Mouse (Mus musculus) midbrain, embryonic 13.5 days (tissue): ENCODE results near the gene Rps6kc1. TPM values are rescaled to one million over a fixed set of nuclear protein-coding genes. Genes with fewer than 3 reads are reported as not detected.

ENCODE experiments used
- ATAC-seq: fragments of 200-750 bp; cut with Nextera tagmentation; 2 replicates; pipeline ENCODE4 v1.8.0; 2017; ENCODE audit warnings: mild to moderate bottlenecking, moderate TSS enrichment, moderate library complexity
- H3K27ac ChIP-seq: fragments of 300-500 bp; sonication (generic); 2 replicates; pipeline ENCODE4 v1.5.1; 2015; ENCODE audit warnings: inconsistent platforms, mild to moderate bottlenecking, moderate library complexity
- H3K27me3 ChIP-seq: fragments of 300-500 bp; sonication (generic); 2 replicates; pipeline ENCODE4 v1.6.1; 2015; ENCODE audit warnings: mild to moderate bottlenecking, inconsistent platforms
- H3K36me3 ChIP-seq: fragments of 300-500 bp; sonication (generic); 2 replicates; pipeline ENCODE4 v1.6.1; 2015; ENCODE audit warnings: mild to moderate bottlenecking, inconsistent platforms
- H3K4me1 ChIP-seq: fragments of 300-500 bp; sonication (generic); replicated peaks from 2 replicates; pipeline ENCODE4 v1.6.1; 2015; ENCODE audit warnings: inconsistent platforms
- H3K4me2 ChIP-seq: fragments of 300-500 bp; sonication (generic); replicated peaks from 2 replicates; pipeline ENCODE4 v1.6.1; 2015; ENCODE audit warnings: moderate library complexity, mild to moderate bottlenecking, inconsistent platforms
- H3K4me3 ChIP-seq: fragments of 300-500 bp; sonication (generic); replicated peaks from 2 replicates; pipeline ENCODE4 v1.5.1; 2015; ENCODE audit warnings: mild to moderate bottlenecking, inconsistent platforms
- H3K9ac ChIP-seq: fragments of 300-500 bp; sonication (generic); replicated peaks from 2 replicates; pipeline ENCODE4 v1.6.1; 2015; ENCODE audit warnings: mild to moderate bottlenecking, inconsistent platforms
- H3K9me3 ChIP-seq: fragments of 300-500 bp; sonication (generic); 2 replicates; pipeline ENCODE4 v1.6.1; 2016; ENCODE audit warnings: mild to moderate bottlenecking, inconsistent platforms
- WGBS: fragments of 180-500 bp; shearing (Covaris S2); methylation state at CpG from one replicate; pipeline ENCODE4 v1.1.7; 2015; 5-methylcytosine and 5-hydroxymethylcytosine counted together
- polyA plus RNA-seq: library from polyadenylated mRNA; unstranded; fragments of >200 nt; fragmentation: Nextera tagmentation; extraction: Ambion mirVana; gene quantifications from 2 replicates; pipeline ENCODE4 v1.2.1, GENCODE M21; 2015

Gene Rps6kc1
- polyA plus RNA-seq: 28.8 and 28.9 TPM in 2 replicates

DNA sequence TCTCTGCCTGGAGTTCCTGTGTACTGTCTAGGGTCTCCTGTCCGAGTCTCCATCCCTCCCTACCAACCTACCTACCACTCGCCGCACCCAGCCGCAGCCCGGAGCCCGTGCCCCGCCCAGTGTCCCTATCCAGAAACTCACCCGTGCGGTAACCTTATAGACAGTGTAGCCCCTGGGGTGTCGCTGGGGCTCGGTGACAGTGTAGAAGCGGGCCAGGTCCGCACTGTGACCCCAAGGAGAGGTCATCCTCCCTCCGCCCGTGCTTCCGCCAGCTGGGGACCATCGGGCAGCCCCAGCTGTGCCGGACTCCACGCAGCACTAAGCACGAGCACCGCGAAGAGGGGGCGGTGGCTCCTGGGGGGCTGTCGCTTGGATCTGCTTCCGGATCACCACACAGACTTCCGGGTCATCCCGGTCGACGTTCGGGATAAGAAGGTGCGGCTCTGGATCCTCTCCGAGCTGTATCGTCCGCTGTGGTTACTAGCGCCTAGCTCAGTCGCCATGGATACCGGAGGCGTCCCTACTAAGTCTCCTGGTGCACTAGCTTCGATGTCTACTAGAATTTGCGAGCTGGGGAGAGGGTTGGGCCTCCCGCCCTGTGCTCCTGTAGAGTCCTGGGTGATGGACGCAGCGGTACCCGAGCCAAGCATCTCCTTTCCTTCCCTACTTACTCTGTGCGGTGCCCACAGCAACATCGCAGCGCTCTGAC is at the start of gene Rps6kc1:
Gene Rps6kc1, minus strand, starts transcription at position 356 of the 709 bp plus-strand sequence.
- peak; percentile 97 for ATAC-seq
- Histone ChIP-seq H3K9me3 (no peaks in the 10 kb centered on the region), H3K4me1 (peaks cover 33% of the 10 kb centered on the region), H3K9ac (peak within 1 kb of the TSS; percentile 82), H3K36me3 (no peaks in the 10 kb centered on the region), H3K4me2 (peak within 1 kb of the TSS; percentile 92), H3K27ac (peak within 1 kb of the TSS; percentile 86), H3K27me3 (0 out of 2 replicates have a peak, but pooled peaks cover 3% of the 10 kb centered on the region), H3K4me3 (peak within 1 kb of the TSS; percentile 65)
- under 1% methylated on average over 46 of the region's 47 CpGs for WGBS

DNA sequence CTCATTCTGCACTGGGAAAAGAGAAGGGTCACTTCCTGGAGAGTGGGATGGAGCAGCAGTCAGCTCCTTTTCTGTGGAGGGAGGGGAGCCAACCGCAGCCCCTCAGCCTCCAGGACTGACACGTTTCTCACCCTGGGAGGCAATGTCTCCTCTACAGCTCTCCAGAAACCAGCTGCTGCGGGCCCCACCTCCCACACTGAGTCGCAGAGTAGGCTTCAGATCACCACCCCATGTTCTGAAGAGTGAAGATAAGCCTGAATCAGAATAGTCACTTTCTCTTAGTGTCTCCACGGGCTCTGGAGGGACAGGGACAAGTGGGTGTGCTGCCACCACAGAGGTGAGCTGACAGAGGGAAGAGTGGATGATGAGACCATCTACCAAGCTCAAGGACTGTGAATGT is 47.3 kb upstream of the Rps6kc1 start:
- no peaks in the 10 kb centered on the region for H3K27me3 ChIP-seq
- H3K9me3 ChIP-seq: no peaks in the 10 kb centered on the region
- H3K4me2 ChIP-seq: no peak overlapping the region
- H3K36me3 ChIP-seq: peaks cover 96% of the 10 kb centered on the region
- no peak for ATAC-seq
- H3K27ac ChIP-seq: no peak overlapping the region
- no peak overlapping the region for H3K4me3 ChIP-seq
- no peaks in the 10 kb centered on the region for H3K4me1 ChIP-seq
- 93% methylated on average over 5 of the region's 5 CpGs for WGBS
- H3K9ac ChIP-seq: no peak overlapping the region

DNA sequence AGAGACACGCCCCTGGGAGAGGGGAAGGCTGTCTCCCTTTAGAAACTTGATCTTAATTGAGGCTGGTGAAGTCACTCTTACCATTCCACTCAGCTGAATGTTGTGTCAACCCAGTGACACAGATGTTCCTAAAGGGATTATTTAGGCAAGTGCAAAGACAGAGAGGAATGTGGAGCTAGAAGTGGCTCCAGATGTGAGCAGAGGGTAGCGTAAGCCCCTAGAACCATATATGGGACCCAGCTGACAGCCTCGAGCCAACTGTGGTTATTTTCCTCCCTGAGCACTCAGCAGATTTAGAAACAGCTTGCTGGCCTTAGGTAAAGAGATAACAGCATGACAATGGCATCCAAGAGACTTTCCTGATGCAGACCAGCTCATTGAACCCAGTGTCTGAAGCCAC is 41.4 kb upstream of the Rps6kc1 start:
- 85% methylated on average over 3 of the region's 3 CpGs for WGBS
- Histone ChIP-seq H3K27ac (no peak overlapping the region), H3K4me1 (no peaks in the 10 kb centered on the region), H3K36me3 (peaks cover 96% of the 10 kb centered on the region), H3K4me2 (no peak overlapping the region), H3K4me3 (no peak overlapping the region), H3K9ac (no peak overlapping the region), H3K27me3 (no peaks in the 10 kb centered on the region), H3K9me3 (no peaks in the 10 kb centered on the region)
- no peak for ATAC-seq

DNA sequence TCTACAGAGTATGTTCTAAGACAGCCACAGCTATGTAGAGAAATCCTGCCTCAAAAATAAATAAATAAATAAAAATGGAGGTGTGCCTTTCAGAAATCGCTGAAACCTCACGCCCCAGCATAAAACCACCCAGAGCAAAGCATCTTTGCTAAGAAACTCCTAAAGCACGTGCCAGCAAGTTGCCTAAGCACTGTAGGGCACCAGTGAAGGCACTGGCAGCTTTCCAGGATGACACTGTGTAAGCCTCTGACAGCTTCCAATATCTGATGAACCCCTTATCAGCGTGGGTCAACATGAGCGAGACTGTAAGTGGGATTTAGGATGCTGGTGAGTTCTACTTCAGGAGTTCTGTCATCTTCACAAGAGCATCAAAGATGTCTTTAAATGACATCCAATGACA is 39.4 kb upstream of the Rps6kc1 start:
- peaks cover 93% of the 10 kb centered on the region for H3K36me3 ChIP-seq
- no peak for ATAC-seq
- H3K4me2 ChIP-seq: no peak overlapping the region
- no peak overlapping the region for H3K4me3 ChIP-seq
- H3K4me1 ChIP-seq: no peaks in the 10 kb centered on the region
- WGBS: 90% methylated on average over 5 of the region's 5 CpGs
- no peak overlapping the region for H3K9ac ChIP-seq
- no peak overlapping the region for H3K27ac ChIP-seq
- no peaks in the 10 kb centered on the region for H3K9me3 ChIP-seq
- no peaks in the 10 kb centered on the region for H3K27me3 ChIP-seq

DNA sequence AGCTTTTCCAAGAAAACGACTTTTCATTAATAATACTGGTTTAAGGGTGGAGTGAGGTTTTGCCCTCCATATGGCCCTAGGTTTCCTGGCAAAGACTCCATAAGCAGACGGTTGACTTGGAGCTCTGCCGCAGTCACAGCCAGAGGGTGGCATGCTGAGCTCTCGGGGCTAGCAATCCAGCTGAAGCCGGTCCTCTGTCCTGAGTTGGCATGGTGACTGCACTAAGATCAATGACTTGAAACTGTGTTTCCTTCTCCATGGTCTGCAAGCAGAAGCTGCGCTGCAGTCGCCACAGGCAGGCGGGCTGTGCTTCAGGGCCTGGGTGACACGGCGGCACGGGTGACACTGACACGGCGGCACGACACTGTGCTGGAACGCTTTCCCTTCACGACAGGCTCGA is 37.3 kb upstream of the Rps6kc1 start:
- ATAC-seq: no peak
- Histone ChIP-seq H3K36me3 (peaks cover 87% of the 10 kb centered on the region), H3K4me2 (no peak overlapping the region), H3K9ac (no peak overlapping the region), H3K4me1 (no peaks in the 10 kb centered on the region), H3K9me3 (no peaks in the 10 kb centered on the region), H3K27ac (no peak overlapping the region), H3K27me3 (no peaks in the 10 kb centered on the region), H3K4me3 (no peak overlapping the region)
- WGBS: 90% methylated on average over 17 of the region's 17 CpGs

DNA sequence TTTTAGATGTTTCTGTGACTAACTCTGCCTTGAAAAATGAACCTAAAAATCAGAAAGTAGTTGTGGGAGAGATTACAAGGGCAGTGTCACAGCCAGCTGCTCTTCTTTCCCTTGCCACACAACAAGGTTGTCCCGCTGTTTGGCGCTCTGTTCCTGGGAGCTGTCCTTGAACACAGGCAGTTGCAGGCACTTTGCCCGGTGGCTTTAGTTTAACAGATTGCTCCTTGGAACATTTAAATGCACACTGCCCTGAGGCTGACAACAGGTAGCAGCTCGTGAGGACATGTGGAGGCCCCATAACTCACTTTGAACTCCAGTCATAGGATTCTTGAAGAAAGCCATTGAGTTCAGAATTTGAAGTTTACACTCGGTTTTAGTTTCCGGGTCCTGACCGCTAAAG is 36.9 kb upstream of the Rps6kc1 start:
- H3K36me3 ChIP-seq: peaks cover 87% of the 10 kb centered on the region
- H3K27me3 ChIP-seq: no peaks in the 10 kb centered on the region
- H3K9me3 ChIP-seq: no peaks in the 10 kb centered on the region
- ATAC-seq: no peak
- 93% methylated on average over 7 of the region's 7 CpGs for whole genome bisulfite sequencing
- H3K4me2 ChIP-seq: no peak overlapping the region
- no peaks in the 10 kb centered on the region for H3K4me1 ChIP-seq
- H3K9ac ChIP-seq: no peak overlapping the region
- no peak overlapping the region for H3K27ac ChIP-seq
- no peak overlapping the region for H3K4me3 ChIP-seq

DNA sequence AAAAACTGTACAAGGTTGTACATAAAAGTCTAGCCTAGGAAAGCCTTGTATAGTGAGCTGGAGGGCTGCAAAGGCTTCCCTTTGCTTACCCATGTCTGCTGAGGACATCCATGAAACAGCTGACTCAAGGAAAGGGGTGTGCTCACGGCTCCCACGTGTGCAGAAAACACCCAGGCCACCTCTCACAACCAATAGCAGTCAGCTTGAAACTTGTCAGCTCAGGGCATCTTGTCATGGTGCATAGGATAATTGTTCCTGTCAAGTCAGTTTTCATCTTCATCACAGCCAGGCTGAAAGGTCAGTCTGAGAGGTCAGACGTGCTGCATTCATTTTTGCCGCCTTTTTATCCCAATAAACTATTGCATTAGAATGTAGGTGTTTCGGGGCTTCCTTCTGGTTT is 36.4 kb upstream of the Rps6kc1 start:
- no peak overlapping the region for H3K4me2 ChIP-seq
- no peaks in the 10 kb centered on the region for H3K9me3 ChIP-seq
- no peak for ATAC-seq
- WGBS: 83% methylated on average over 5 of the region's 5 CpGs
- H3K4me3 ChIP-seq: no peak overlapping the region
- no peaks in the 10 kb centered on the region for H3K27me3 ChIP-seq
- H3K36me3 ChIP-seq: peaks cover 87% of the 10 kb centered on the region
- no peak overlapping the region for H3K27ac ChIP-seq
- no peak overlapping the region for H3K9ac ChIP-seq
- no peaks in the 10 kb centered on the region for H3K4me1 ChIP-seq

DNA sequence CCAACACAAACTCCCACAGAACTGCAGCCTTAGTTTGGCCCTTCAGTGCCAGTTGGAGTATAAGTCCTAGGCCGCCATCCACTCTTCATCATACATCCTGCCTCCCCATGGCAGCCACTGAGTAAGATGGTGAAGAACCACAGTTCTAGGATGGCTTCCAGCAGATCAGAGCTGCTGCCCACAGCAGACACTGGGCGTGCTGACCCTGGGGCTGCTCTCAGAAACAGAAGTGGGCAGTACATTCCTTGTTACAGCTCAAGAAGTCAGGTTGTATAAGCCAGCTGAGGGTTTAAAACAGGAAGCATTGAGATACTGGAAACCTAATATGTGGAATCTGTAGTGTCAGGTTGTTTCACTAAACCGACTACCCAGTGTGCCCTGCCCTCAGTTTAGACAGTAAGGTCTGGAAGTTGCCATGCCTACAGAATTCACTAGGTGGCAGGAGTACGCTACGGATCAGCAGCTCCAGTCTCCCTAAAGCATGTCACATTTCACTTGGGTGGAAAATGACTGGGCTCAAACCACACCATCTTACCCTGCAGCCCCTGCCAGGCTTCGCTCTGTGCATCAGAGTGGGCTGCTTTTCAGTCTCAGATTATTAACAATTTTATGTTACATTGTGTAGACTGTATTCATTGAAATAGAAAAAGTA is 32.7 kb upstream of the Rps6kc1 start:
- Histone ChIP-seq H3K36me3 (peaks cover 91% of the 10 kb centered on the region), H3K27ac (no peak overlapping the region), H3K27me3 (no peaks in the 10 kb centered on the region), H3K9ac (no peak overlapping the region), H3K4me3 (no peak overlapping the region), H3K4me1 (no peaks in the 10 kb centered on the region), H3K4me2 (no peak overlapping the region), H3K9me3 (no peaks in the 10 kb centered on the region)
- peak; percentile 85 for ATAC-seq
- WGBS: 52% methylated on average over 6 of the region's 6 CpGs

DNA sequence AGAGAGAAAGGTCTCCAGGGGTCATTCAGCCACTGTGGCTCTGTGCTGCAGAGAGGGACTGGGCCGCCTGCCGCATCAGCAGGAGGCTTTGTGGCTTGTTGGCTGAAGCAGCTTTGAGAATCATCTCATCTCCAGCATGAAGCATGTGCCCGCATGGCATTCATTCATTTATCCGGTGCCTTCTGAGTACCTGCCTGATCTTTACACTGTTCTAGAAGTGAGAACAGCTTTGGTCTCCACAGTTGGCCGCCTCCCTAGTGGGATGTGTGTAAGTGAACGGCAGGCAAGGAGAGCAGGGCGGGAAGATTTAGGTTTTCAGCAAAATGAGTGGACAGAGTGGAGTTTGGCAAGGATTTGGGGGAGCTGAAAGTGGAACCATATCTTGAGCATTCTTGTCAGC is 28.2 kb upstream of the Rps6kc1 start:
- no peaks in the 10 kb centered on the region for H3K9me3 ChIP-seq
- 79% methylated on average over 7 of the region's 7 CpGs for WGBS
- no peak overlapping the region for H3K27ac ChIP-seq
- no peaks in the 10 kb centered on the region for H3K27me3 ChIP-seq
- ATAC-seq: no peak
- H3K4me3 ChIP-seq: no peak overlapping the region
- no peak overlapping the region for H3K4me2 ChIP-seq
- H3K4me1 ChIP-seq: no peaks in the 10 kb centered on the region
- no peak overlapping the region for H3K9ac ChIP-seq
- H3K36me3 ChIP-seq: peaks cover 86% of the 10 kb centered on the region

DNA sequence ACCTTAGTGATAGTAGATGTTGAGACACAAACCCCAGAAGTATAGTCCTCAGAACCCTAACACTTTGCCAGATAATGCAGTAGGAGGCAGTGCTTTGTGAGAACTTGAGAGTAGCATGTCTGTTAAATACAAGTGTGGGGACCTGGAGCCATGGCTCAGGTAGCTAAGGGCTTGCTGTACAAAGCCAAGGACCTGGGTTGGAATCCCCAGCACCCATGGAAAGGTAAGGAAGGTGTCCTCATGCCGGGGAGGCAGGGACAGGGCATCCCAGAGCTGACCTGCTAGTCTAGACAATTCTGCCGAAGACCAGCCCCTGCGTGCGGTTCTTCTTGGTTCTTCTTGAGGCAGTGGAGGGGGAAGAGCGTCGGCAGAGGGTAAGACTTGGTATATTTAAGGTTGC is 18.6 kb upstream of the Rps6kc1 start:
- peaks cover 21% of the 10 kb centered on the region for H3K36me3 ChIP-seq
- H3K9me3 ChIP-seq: no peaks in the 10 kb centered on the region
- 96% methylated on average over 6 of the region's 6 CpGs for WGBS
- H3K4me3 ChIP-seq: no peak overlapping the region
- H3K4me1 ChIP-seq: peaks cover 25% of the 10 kb centered on the region
- H3K9ac ChIP-seq: no peak overlapping the region
- ATAC-seq: no peak
- H3K27me3 ChIP-seq: no peaks in the 10 kb centered on the region
- no peak overlapping the region for H3K27ac ChIP-seq
- H3K4me2 ChIP-seq: no peak overlapping the region

DNA sequence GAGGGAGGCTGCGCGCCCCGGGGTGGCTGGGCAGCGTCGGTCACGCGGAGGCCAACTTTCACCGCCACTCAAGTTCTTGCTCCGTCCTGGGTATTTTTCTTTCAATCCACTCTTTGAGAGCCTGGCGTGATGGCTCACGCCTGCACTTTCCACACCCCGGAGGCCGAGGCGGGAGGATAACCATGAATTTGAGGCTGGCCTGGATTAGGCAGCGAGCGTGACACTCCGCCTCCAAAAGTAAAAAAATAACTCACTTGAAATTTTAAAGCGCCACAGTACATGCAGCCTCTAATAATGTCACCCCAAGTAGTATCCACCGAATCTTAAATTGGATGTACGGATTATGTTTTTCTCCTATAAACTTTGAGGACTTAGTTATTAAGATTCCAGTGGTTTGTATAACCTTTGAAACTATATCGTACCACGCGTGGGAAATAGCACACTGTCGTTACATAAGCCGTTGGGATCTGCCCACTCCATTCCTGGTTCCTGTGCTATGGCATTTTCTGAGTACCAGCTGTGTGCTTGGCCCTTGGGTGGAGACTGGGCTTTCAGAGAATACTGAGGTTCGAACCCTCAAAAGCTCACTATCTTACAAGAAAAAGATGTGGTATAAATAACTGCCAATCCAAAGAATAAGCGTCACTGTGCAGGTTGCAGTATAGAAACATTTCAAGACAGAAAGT is 17.6 kb upstream of the Rps6kc1 start:
- Histone ChIP-seq H3K9me3 (no peaks in the 10 kb centered on the region), H3K4me3 (peak overlapping the region; percentile 76), H3K36me3 (peaks cover 11% of the 10 kb centered on the region), H3K27ac (peak overlapping the region; percentile 99), H3K27me3 (no peaks in the 10 kb centered on the region), H3K4me1 (peaks cover 25% of the 10 kb centered on the region), H3K4me2 (peak overlapping the region; percentile 72), H3K9ac (peak overlapping the region; percentile 85)
- ATAC-seq: no peak; the same call in 1 of the 2 replicates
- WGBS: 7% methylated on average over 27 of the region's 27 CpGs

DNA sequence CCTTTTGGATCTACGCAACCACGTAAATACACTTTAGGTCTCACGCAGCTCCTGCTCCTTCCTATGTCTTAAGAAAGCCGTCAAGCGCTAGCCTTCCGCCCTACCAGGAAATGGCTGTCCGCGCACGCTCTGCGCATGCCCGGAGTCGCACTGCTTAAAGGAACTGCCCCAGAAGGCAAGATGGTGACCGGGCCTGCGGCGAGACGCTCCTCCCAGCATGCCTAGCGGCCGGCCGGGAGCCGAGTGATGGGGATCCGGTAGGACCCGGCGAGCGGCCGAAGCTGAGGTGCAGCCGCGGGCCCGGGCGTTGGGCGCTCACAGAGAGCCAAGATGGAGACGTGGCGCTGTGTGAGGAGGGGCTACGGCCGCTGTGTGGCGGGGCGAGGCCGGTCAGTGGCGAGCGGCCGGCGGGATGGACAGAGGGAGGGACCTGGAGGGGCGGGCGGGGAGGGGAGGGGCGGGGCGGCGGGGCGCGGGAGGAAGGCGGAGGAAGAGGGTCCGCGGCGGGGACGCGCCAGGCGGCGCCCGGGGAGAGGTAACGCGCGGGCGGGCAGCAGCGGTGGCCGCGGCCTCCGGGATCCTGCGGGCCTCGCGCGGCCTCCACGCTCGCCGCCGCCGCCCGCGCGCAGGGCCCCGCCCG is 16.9 kb upstream of the Rps6kc1 start:
- peaks cover 5% of the 10 kb centered on the region for H3K36me3 ChIP-seq
- H3K4me1 ChIP-seq: peaks cover 25% of the 10 kb centered on the region
- H3K27me3 ChIP-seq: no peaks in the 10 kb centered on the region
- peak overlapping the region; percentile 72 for H3K4me2 ChIP-seq
- H3K4me3 ChIP-seq: peak overlapping the region; percentile 76
- H3K9ac ChIP-seq: peak overlapping the region; percentile 85
- peak; percentile 97 for ATAC-seq
- peak overlapping the region; percentile 99 for H3K27ac ChIP-seq
- H3K9me3 ChIP-seq: no peaks in the 10 kb centered on the region
- WGBS: under 1% methylated on average over 71 of the region's 79 CpGs
